Mouse (Mus musculus): ENCODE measurements around the gene Sptbn1. TPM values are rescaled to one million over a fixed set of nuclear protein-coding genes. Genes with fewer than 3 reads are reported as not detected.
A peak's percentile ranks its signal among the peaks of the same experiment; 100 is the strongest.

Sptbn1 gene
- polyA plus RNA-seq, 1 experiment from 2014 or later, result 129 TPM

GRCm38 (mm10) chr11:30232082-30232481, 35.9 kb downstream of the Sptbn1 start:
- H3K9me3 ChIP-seq (ENCODE audit: control insufficient read depth, low read length), result no peaks in the 10 kb centered on the region
- H3K4me2 ChIP-seq (ENCODE audit: low read length), result no peak overlapping the region
- no peak overlapping the region for H3K4me3 ChIP-seq (ENCODE audit: low read depth, low read length)
- 53% methylated on average over 2 of the region's 2 CpGs for WGBS
- no peaks in the 10 kb centered on the region for H3K36me3 ChIP-seq (ENCODE audit: control insufficient read depth, insufficient read depth, low read length)
- no peak overlapping the region; the same call in 1 of the 2 replicates for H3K27ac ChIP-seq (ENCODE audit: low read depth)
- no peak overlapping the region for H3K9ac ChIP-seq (ENCODE audit: low read length)
- H3K4me1 ChIP-seq (replicated peaks; ENCODE audit: control insufficient read depth, insufficient read depth, low read length), result peaks cover 22% of the 10 kb centered on the region
- ATAC-seq (replicated peaks; ENCODE audit: low FRiP score, low TSS enrichment, low read depth) (peak; percentile 65; the same call in 1 of the 2 replicates), DNase-seq (ENCODE audit: low spot score) (no peak)
- H3K27me3 ChIP-seq (replicated peaks; ENCODE audit: control insufficient read depth, insufficient read depth, low read length), result no peaks in the 10 kb centered on the region

GRCm38 (mm10) chr11:30231336-30231735, 36.6 kb downstream of the Sptbn1 start:
- H3K9me3 ChIP-seq (ENCODE audit: control insufficient read depth, low read length), result no peaks in the 10 kb centered on the region
- H3K4me1 ChIP-seq (replicated peaks; ENCODE audit: control insufficient read depth, insufficient read depth, low read length), result peaks cover 22% of the 10 kb centered on the region
- DNase-seq (ENCODE audit: low spot score), result no peak
- H3K4me2 ChIP-seq (ENCODE audit: low read length), result no peak overlapping the region
- peak overlapping the region; percentile 44; the same call in 1 of the 2 replicates for H3K27ac ChIP-seq (ENCODE audit: low read depth)
- ATAC-seq (replicated peaks; ENCODE audit: low FRiP score, low TSS enrichment, low read depth), result no peak
- H3K9ac ChIP-seq (ENCODE audit: low read length), result no peak overlapping the region
- no peaks in the 10 kb centered on the region for H3K27me3 ChIP-seq (replicated peaks; ENCODE audit: control insufficient read depth, insufficient read depth, low read length)
- H3K4me3 ChIP-seq (ENCODE audit: low read depth, low read length), result no peak overlapping the region
- no peaks in the 10 kb centered on the region for H3K36me3 ChIP-seq (ENCODE audit: control insufficient read depth, insufficient read depth, low read length)
- WGBS, result 74% methylated on average over 3 of the region's 3 CpGs

DNA sequence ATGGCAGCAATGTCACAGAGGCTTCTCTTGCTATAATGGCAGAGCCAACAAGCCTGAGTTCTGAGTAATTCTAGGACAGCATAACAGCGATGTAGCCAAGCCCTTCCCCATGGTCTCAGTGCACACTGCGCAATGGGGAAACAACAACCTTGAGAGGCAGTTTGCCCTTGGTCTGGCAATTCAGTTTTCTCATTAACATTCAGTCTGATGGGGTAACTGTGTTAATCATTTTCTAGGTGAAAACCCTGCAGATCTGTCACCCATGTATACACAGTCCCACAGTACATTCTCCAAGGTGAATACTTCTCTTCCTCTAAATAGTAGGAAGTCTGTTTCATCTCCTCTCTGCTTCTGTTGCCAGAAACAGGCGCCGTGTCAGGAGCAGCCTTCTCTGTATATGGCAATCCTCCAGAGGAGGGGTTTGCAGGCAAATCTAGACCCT, 37.6 kb downstream of the Sptbn1 start:
- WGBS, result 44% methylated on average over 4 of the region's 4 CpGs
- H3K27ac ChIP-seq (ENCODE audit: low read depth), result peak overlapping the region; percentile 57; the same call in 1 of the 2 replicates
- no peaks in the 10 kb centered on the region for H3K36me3 ChIP-seq (ENCODE audit: control insufficient read depth, insufficient read depth, low read length)
- H3K4me1 ChIP-seq (replicated peaks; ENCODE audit: control insufficient read depth, insufficient read depth, low read length), result peaks cover 22% of the 10 kb centered on the region
- DNase-seq (ENCODE audit: low spot score), result no peak
- 0 out of 2 replicates have a peak, but pooled peaks have one; percentile 48 for ATAC-seq (replicated peaks; ENCODE audit: low FRiP score, low TSS enrichment, low read depth)
- no peak overlapping the region for H3K4me3 ChIP-seq (ENCODE audit: low read depth, low read length)
- no peaks in the 10 kb centered on the region for H3K27me3 ChIP-seq (replicated peaks; ENCODE audit: control insufficient read depth, insufficient read depth, low read length)
- no peak overlapping the region for H3K4me2 ChIP-seq (ENCODE audit: low read length)
- H3K9ac ChIP-seq (ENCODE audit: low read length), result no peak overlapping the region
- H3K9me3 ChIP-seq (ENCODE audit: control insufficient read depth, low read length), result no peaks in the 10 kb centered on the region

GRCm38 (mm10) chr11:30226756-30227155, 41.2 kb downstream of the Sptbn1 start:
- ATAC-seq (replicated peaks; ENCODE audit: low FRiP score, low TSS enrichment, low read depth), result no peak
- Histone ChIP-seq H3K27ac (ENCODE audit: low read depth) (no peak overlapping the region), H3K9ac (ENCODE audit: low read length) (no peak overlapping the region), H3K4me2 (ENCODE audit: low read length) (no peak overlapping the region), H3K27me3 (replicated peaks; ENCODE audit: control insufficient read depth, insufficient read depth, low read length) (no peaks in the 10 kb centered on the region), H3K4me1 (replicated peaks; ENCODE audit: control insufficient read depth, insufficient read depth, low read length) (peaks cover 16% of the 10 kb centered on the region), H3K4me3 (ENCODE audit: low read depth, low read length) (no peak overlapping the region), H3K9me3 (ENCODE audit: control insufficient read depth, low read length) (no peaks in the 10 kb centered on the region), H3K36me3 (ENCODE audit: control insufficient read depth, insufficient read depth, low read length) (no peaks in the 10 kb centered on the region)
- 87% methylated on average over 2 of the region's 2 CpGs for WGBS
- no peak for DNase-seq (ENCODE audit: low spot score)

DNA sequence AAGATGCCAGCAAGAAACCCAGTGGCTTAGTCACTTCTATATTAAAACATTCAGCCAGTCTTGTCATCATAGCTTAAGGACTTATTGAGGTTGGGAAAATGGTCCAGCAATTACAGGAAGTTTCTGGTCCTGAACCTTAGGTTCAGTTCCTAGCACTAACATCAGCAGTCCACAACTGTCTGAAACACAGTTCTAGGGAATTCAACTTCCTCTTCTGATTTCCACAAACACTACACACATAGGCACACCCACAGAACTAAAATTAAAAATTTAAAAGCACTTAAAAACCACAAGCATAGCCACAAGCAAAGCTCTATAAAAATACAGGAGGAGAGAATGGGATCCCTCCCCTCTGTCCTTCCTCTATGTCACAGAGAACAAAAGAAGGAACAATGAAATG, 43.4 kb downstream of the Sptbn1 start:
- H3K9me3 ChIP-seq (ENCODE audit: control insufficient read depth, low read length), result no peaks in the 10 kb centered on the region
- no peaks in the 10 kb centered on the region for H3K4me1 ChIP-seq (replicated peaks; ENCODE audit: control insufficient read depth, insufficient read depth, low read length)
- H3K27ac ChIP-seq (ENCODE audit: low read depth), result no peak overlapping the region
- ATAC-seq (replicated peaks; ENCODE audit: low FRiP score, low TSS enrichment, low read depth) (no peak), DNase-seq (ENCODE audit: low spot score) (no peak)
- H3K36me3 ChIP-seq (ENCODE audit: control insufficient read depth, insufficient read depth, low read length), result no peaks in the 10 kb centered on the region
- no peaks in the 10 kb centered on the region for H3K27me3 ChIP-seq (replicated peaks; ENCODE audit: control insufficient read depth, insufficient read depth, low read length)
- H3K4me3 ChIP-seq (ENCODE audit: low read depth, low read length), result no peak overlapping the region
- H3K4me2 ChIP-seq (ENCODE audit: low read length), result no peak overlapping the region
- no peak overlapping the region for H3K9ac ChIP-seq (ENCODE audit: low read length)

DNA sequence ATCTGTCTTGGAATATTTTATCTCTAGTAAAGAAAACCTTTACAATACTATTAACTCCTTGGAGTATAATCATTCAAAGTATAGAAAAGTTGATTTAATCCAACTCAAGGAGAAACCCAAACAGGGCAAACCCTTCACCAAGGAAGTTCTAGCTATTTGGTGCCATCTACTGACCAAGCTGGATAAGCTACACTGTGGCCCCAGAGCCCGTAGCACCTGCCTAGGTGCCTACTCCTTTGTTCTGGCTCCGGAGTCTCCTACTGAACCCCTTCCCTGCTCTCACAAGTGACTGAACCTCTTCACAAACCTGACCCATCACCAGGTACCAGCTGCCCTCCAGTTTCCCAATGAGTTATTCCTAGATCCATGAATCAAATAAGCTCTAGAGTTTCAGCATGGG, 45.3 kb downstream of the Sptbn1 start:
- no peak overlapping the region for H3K4me2 ChIP-seq (ENCODE audit: low read length)
- H3K4me1 ChIP-seq (replicated peaks; ENCODE audit: control insufficient read depth, insufficient read depth, low read length), result no peaks in the 10 kb centered on the region
- no peak for DNase-seq (ENCODE audit: low spot score)
- no peaks in the 10 kb centered on the region for H3K27me3 ChIP-seq (replicated peaks; ENCODE audit: control insufficient read depth, insufficient read depth, low read length)
- H3K27ac ChIP-seq (ENCODE audit: low read depth), result no peak overlapping the region
- H3K4me3 ChIP-seq (ENCODE audit: low read depth, low read length), result no peak overlapping the region
- no peak overlapping the region for H3K9ac ChIP-seq (ENCODE audit: low read length)
- no peaks in the 10 kb centered on the region for H3K9me3 ChIP-seq (ENCODE audit: control insufficient read depth, low read length)
- 36% methylated on average over 2 of the region's 2 CpGs for WGBS
- ATAC-seq (replicated peaks; ENCODE audit: low FRiP score, low TSS enrichment, low read depth), result peak; percentile 65; the same call in 1 of the 2 replicates
- 0 out of 2 replicates have a peak, but pooled peaks cover 2% of the 10 kb centered on the region for H3K36me3 ChIP-seq (ENCODE audit: control insufficient read depth, insufficient read depth, low read length)

- no peak overlapping the region for H3K4me3 ChIP-seq (ENCODE audit: low read depth, low read length)
- no peak overlapping the region for H3K9ac ChIP-seq (ENCODE audit: low read length)
- no peak overlapping the region for H3K27ac ChIP-seq (ENCODE audit: low read depth)
- H3K27me3 ChIP-seq (replicated peaks; ENCODE audit: control insufficient read depth, insufficient read depth, low read length), result no peaks in the 10 kb centered on the region
- H3K9me3 ChIP-seq (ENCODE audit: control insufficient read depth, low read length), result no peaks in the 10 kb centered on the region
- DNase-seq (ENCODE audit: low spot score) (no peak), ATAC-seq (replicated peaks; ENCODE audit: low FRiP score, low TSS enrichment, low read depth) (no peak)
- H3K36me3 ChIP-seq (ENCODE audit: control insufficient read depth, insufficient read depth, low read length), result 0 out of 2 replicates have a peak, but pooled peaks cover 2% of the 10 kb centered on the region
- WGBS, result 88% methylated on average over 5 of the region's 5 CpGs
- H3K4me2 ChIP-seq (ENCODE audit: low read length), result no peak overlapping the region
- no peaks in the 10 kb centered on the region for H3K4me1 ChIP-seq (replicated peaks; ENCODE audit: control insufficient read depth, insufficient read depth, low read length)
Observed at GRCm38 (mm10) chr11:30221043-30221442, 46.9 kb downstream of the Sptbn1 start.

DNA sequence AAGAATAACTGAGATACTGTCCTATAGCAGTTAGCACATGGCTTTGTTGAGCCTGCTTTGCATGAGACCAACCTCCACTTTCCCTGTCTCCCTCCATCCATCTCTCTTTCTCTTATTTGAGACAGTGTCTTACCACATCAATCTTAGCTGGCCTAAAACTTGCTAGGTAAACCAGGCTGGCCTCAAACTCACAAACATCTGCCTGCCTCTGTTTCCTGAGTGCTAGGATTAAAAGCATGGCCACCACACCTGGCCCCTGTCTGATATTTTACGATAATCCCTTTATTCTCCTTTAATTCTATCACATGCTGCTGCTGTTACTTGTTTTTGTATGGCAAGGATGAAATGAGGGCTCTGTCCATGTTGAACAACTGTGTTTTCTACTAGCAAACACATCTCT, 49.6 kb downstream of the Sptbn1 start:
- no peak overlapping the region for H3K4me2 ChIP-seq (ENCODE audit: low read length)
- WGBS, result 97% methylated on average over 1 of the region's 1 CpGs
- no peak overlapping the region for H3K4me3 ChIP-seq (ENCODE audit: low read depth, low read length)
- H3K27ac ChIP-seq (ENCODE audit: low read depth), result no peak overlapping the region
- 0 out of 2 replicates have a peak, but pooled peaks cover 2% of the 10 kb centered on the region for H3K36me3 ChIP-seq (ENCODE audit: control insufficient read depth, insufficient read depth, low read length)
- no peak for ATAC-seq (replicated peaks; ENCODE audit: low FRiP score, low TSS enrichment, low read depth)
- no peaks in the 10 kb centered on the region for H3K27me3 ChIP-seq (replicated peaks; ENCODE audit: control insufficient read depth, insufficient read depth, low read length)
- H3K9me3 ChIP-seq (ENCODE audit: control insufficient read depth, low read length), result no peaks in the 10 kb centered on the region
- no peaks in the 10 kb centered on the region for H3K4me1 ChIP-seq (replicated peaks; ENCODE audit: control insufficient read depth, insufficient read depth, low read length)
- H3K9ac ChIP-seq (ENCODE audit: low read length), result no peak overlapping the region
- no peak for DNase-seq (ENCODE audit: low spot score)

DNA sequence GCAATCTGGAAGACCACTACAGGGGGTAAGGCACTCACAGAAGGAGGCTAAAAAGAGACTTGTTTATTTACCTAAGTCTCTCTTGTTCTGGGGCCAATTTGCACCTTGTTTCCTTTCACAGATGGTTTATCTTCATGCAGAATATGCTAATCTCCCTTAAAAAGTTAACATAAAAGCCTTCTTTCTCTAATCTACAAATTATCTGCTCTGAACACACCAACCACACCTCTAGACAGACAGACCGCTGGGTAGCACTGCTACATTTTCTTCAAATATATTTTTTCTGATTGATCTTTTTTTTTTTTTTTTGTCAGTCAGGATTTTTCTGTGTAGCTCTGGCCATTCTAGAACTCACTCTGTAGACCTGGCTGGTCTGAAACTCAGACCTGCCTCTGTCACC, 50.5 kb downstream of the Sptbn1 start:
- H3K36me3 ChIP-seq (ENCODE audit: control insufficient read depth, insufficient read depth, low read length), result 0 out of 2 replicates have a peak, but pooled peaks cover 2% of the 10 kb centered on the region
- no peak overlapping the region for H3K4me2 ChIP-seq (ENCODE audit: low read length)
- no peak for ATAC-seq (replicated peaks; ENCODE audit: low FRiP score, low TSS enrichment, low read depth)
- no peak overlapping the region for H3K27ac ChIP-seq (ENCODE audit: low read depth)
- DNase-seq (ENCODE audit: low spot score), result no peak
- no peak overlapping the region for H3K9ac ChIP-seq (ENCODE audit: low read length)
- no peaks in the 10 kb centered on the region for H3K27me3 ChIP-seq (replicated peaks; ENCODE audit: control insufficient read depth, insufficient read depth, low read length)
- WGBS, result 80% methylated on average over 1 of the region's 1 CpGs
- no peaks in the 10 kb centered on the region for H3K4me1 ChIP-seq (replicated peaks; ENCODE audit: control insufficient read depth, insufficient read depth, low read length)
- no peaks in the 10 kb centered on the region for H3K9me3 ChIP-seq (ENCODE audit: control insufficient read depth, low read length)
- no peak overlapping the region for H3K4me3 ChIP-seq (ENCODE audit: low read depth, low read length)

Data from intestine, embryonic 14.5 days (tissue).